Mouse (Mus musculus) left cerebral cortex, postnatal 25 days (tissue): ENCODE results near the gene Cops7a. TPM values are rescaled to one million over a fixed set of nuclear protein-coding genes. Genes with fewer than 3 reads are reported as not detected.
A peak's percentile ranks its signal among the peaks of the same experiment; 100 is the strongest.

ENCODE experiments used
- DNase-seq, 2 experiments: peaks; one replicate each; pipeline ENCODE4 v3.0.0; 2022; ENCODE audit warnings: low spot score in 2 of 2, mixed read lengths in 1 of 2
- intact Hi-C: fragments of 180-260 bp; cut with DNase I; formaldehyde crosslinking; loops from one replicate; pipeline ENCODE4 v1.15.1; 2025
- total RNA-seq, 2 experiments: library from RNA; stranded (reverse); gene quantifications; 2 replicates each; pipeline ENCODE4 v1.2.3; 2021

Gene Cops7a
- total RNA-seq, 2 experiments from 2014 or later = 149 to 163 TPM

GRCm38 (mm10) chr6:124965747-124966146, 409 bp upstream of the Cops7a start:
- DNase-seq = no peak
- intact Hi-C loops = no loop called here

DNA sequence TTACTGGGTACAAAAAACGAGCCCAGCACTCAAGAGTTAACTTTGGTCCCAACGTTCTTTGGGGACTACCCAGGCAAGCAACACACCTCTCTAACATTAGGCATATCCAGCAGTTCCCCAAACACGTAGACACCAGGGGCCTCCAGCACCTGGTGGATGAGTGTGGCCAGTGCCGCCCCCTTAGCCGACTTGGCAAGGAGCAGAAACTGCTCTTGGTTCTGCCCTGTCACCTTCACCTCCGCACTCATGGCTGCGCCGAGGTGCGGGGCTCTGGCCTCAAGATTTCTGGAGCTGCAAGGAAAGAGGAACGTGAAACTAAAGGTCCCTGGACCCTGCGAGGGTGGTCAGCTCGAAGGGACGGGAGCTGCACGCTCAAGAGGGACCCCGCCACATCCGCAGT, 700 bp downstream of the Cops7a start:
- DNase-seq = no peak

GRCm38 (mm10) chr6:124961021-124961420, 4.3 kb downstream of the Cops7a start:
- DNase-seq = no peak
- intact Hi-C loops = no loop called here

More for the DNA sequence above, 700 bp downstream of the Cops7a start:
- intact Hi-C loops = no loop called here

- intact Hi-C loops = no loop called here
- DNase-seq = no peak
Observed at GRCm38 (mm10) chr6:124959960-124960359, 5.4 kb downstream of the Cops7a start.

DNA sequence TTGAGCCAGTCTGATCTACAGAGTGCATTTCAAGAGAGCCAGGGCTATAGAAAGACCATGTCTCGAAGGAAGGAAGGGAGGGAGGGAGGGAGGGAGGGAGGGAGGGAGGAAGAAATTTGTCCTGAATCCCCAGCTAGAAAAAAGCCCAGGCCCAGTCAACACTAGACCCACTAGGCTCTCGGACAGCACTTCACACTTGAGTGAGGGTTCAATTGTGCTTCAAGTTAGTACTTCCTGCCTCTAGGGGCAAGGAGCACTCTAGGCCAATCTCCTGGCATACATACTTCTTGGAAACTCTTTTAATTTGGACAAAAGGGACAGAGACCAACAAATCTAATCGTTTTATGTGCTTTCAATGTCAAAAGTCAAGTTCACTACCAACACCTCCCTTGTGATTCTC, 7.2 kb downstream of the Cops7a start:
- no peak for DNase-seq
- intact Hi-C loops = no loop called here

DNA sequence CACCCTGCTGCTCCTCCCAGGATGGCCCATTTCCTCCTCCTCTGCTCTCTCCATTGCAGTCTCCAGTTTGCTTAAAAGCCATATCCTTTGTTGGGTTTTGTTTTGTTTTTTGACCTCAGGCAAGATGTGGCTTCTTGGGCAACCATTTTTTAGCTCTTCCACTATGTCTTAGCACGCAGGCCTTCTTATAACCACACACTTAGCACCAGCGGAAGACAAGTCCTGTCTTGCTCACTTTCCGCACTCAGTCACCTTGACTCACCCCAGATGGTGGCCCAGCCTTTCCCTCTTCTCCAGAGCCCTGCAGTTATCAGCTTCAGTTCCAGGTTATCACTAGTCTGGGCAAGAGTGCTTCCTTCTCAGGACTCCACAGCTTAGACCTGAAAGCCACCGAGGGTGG, 10.1 kb downstream of the Cops7a start:
- DNase-seq = no peak
- intact Hi-C loops = no loop called here

DNA sequence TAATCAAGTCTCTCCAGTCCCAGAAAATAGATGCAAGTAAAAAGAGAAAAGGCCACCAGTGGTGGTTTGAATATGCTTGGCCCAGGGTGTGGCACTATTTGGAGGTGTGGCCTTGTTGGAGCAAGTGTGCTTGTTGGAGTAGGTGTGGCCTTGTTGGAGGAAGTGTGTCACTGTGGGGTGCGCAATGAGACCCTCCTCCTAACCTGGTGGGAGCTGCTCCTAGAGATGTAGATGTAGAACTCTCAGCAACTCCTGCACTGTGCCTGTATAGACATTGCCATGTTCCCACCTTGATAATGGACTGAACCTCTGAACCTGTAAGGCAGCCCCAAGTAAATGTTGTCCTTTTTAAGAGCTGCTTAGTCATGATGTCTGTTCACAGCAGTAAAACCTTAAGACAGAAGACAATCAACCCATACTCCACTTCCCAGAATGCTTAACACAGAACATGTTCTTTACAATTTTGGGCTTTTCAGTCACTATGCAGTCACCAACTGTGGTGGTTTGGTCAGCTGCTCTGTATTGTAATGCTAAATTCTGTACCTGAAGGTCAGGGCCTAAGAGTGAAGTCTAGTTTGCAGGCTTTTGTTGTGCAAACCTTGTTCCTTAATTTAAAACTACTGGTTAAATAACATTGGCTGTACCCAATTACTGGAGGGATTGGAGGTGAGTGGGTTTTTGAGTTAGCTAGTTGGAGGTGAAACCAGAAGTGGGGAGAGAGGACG, 11.2 kb downstream of the Cops7a start:
- intact Hi-C loops = no loop called here
- no peak for DNase-seq

- intact Hi-C loops = no loop called here
- no peak for DNase-seq
Observed at GRCm38 (mm10) chr6:124943526-124943925, 21.8 kb downstream of the Cops7a start.

DNA sequence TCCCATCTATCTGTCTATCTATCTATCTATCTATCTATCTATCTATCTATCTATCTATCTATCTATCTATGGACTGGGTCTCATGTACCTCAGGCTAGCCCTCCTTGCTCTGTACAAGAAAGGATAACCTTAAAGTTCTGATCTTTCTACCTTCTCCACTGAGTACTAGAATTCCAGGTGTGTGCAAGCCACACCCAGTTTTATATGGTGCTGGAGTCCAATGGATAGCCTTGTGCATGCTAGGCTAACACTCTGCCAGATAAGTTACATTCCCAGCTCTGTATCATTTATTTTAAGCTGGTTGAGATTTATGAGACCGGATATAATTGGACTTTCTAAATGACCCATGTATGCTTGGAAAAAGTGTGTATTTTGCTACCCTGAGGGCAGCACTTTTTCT, 23.7 kb downstream of the Cops7a start:
- intact Hi-C loops = no loop called here
- DNase-seq = no peak

DNA sequence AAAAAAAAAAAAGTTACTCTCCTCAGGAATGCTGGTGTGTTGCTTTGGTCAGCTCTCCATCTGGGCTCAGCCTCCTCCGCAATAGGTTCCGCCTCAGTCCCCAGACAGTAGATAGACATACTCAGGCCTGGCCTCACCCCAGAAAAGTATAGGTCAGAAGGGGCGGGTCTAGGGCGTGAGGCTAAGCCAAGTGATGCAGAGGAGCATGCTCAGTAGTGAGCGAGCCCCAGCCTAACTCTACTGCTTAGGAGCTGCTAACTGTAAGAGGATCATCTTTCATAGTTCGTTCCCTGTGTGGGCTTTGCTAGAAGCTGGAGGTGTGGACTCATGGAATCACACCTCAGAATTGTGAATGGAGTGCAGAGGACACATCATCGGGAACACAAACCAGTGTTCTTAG, 26.8 kb downstream of the Cops7a start:
- no peak for DNase-seq
- intact Hi-C loops = no loop called here

DNA sequence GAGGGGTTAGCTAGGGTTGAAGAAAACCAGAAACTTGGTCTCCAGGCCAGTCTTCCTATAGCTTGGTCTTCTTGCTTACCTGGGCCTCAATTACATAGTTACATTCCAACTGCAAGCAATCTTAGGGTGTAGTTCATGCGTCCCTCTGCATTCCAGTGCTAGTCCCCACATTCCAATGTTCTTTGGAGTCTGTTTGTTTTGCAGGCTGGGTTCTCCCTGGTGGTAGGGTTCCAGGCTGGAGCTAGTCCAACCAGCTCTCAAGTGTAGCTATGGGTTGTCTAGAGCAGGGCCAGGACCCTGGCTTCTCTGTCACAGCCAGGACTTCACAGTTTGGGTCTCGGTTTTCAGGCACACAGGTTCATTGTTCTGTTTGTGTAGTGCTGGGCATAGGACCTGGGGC, 27.8 kb downstream of the Cops7a start:
- no peak for DNase-seq
- intact Hi-C loops = loop anchor here (2.0 kb wide), 1 partner anchor 59 kb away; the partner anchor contains the start of gene Pianp

- intact Hi-C loops = loop anchor here (2.0 kb wide), 1 partner anchor 60 kb away; the partner anchor contains the start of gene Pianp
- DNase-seq = no peak
Observed at GRCm38 (mm10) chr6:124936681-124937080, 28.7 kb downstream of the Cops7a start.

DNA sequence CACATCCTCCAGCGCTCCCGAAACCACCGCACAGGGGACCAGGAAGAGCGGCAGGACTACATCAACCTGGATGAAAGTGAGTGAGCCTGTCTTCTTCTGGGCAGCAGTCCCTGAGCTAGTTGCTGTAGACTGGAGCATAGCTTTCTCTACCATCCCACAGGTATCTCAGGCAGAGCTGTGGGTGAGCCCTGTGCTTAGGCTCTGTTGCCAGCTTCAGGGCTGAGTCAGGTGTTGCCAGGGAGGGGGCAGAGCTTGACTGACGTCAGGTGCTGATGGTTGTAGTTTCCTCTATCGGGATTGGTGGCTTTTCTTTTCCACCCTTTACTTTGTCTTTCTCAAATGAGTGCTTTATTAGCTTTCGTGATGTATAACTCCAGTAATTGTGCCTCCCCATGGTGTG, 30.7 kb downstream of the Cops7a start:
- intact Hi-C loops = loop anchor here (5.0 kb wide), 1 partner anchor 73 kb away; the partner anchor contains the start of gene Zfp384
- DNase-seq = peak in 1 of 2 experiments; percentile 44

GRCm38 (mm10) chr6:124933127-124933526, 32.2 kb downstream of the Cops7a start:
- no peak for DNase-seq
- intact Hi-C loops = loop anchor here (5.0 kb wide), 1 partner anchor 74 kb away; the partner anchor contains the start of gene Zfp384

DNA sequence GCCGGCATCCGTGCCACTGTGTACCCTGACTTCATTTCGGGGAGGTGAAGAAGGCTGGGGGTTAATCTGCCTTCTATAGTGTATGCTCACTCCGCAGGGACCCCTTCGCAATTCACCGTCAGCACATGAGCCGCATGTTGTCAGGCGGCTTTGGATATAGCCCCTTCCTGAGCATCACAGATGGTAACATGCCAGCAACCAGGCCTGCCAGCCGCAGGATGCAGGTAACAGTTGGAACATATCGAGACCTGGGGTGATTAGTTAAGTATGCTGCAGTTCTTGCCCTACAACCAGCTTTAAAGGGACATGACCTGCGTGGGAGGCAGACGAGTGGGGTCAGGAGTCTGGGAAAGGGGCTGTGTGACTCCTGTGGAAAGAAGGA, 33.0 kb downstream of the Cops7a start:
- DNase-seq = no peak
- intact Hi-C loops = loop anchor here (5.0 kb wide), 1 partner anchor 75 kb away; the partner anchor contains the start of gene Zfp384

- peak; percentile 54 to 70 for DNase-seq
Observed at GRCm38 (mm10) chr6:124931525-124932313, 33.6 kb downstream of the Cops7a start.

DNA sequence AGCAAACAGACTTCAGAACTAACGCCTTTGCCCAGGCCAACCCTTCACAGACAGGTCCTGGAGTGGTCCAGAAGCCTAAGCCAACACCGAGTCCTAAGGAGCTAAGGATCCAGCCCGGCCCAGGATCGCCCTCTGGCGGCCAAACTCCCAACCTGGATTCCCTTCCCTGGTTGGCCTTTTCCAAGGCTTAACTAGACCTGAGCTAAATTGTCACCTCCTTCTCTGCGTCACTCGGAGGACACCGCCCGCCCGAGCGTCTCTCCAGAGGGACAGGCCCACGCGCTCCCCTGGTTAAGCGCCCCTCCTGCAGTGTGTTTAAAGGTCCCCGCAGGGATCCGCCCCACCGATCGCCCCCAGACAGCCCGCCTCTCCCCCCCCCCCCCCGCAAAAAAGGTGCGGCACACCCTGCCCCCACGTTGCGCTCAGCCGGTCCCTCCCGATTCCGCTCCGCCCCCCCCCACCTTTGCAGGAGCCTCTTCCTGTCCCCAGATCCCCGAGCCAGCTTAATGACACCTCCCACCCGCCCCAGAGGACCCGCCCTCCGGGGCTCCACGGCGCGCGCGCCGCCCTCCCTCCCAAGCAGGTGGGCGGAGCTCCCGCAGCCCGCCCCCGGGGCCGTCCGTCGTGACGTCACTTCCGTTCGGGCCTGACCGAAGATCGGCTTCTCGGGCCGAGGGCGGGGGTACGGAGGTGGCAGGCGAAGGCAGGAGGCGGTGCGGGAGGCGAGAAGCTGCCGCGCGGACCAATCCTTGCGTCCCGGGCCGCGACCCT, 34.4 kb downstream of the Cops7a start, which contains the start of gene Mlf2:
Mlf2 (plus strand) TSS at position 633 of the 771 bp plus-strand sequence.
- DNase-seq = peak; percentile 97 to 99
- intact Hi-C loops = loop anchor here (1.0 to 5.0 kb wide), 5 partner anchors 13 to 76 kb away; partner anchors contain the start of genes P3h3 and Zfp384

More at GRCm38 (mm10) chr6:124931525-124932313, 33.6 kb downstream of the Cops7a start:
- intact Hi-C loops = loop anchor here (1.0 to 5.0 kb wide), 4 partner anchors 13 to 76 kb away; partner anchors contain the start of genes P3h3 and Zfp384

DNA sequence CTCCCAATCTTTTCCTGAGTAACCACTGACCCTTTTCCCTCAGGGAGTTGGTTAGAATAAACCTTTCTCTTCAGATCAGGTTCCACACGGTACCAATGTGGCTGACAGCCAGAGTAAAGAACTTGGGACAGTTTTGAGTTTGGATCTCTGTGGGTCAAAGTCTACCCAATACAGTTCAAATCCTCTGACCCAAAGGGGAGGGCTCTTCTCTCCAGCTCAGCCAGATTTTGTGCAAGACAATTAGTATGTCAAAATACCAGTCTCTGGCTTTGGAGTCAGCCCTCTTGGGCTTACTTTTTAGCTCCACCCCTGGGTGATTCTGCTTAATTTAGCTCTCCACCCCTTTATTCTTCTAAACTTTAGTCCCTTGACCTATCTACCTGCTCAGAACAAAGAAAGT, 35.1 kb downstream of the Cops7a start:
- DNase-seq = peak in 1 of 2 experiments; percentile 26
- intact Hi-C loops = loop anchor here (1.0 to 5.0 kb wide), 2 partner anchors 26 to 77 kb away; partner anchors contain the start of gene Zfp384

- intact Hi-C loops = no loop called here
- no peak for DNase-seq
Observed at GRCm38 (mm10) chr6:124925941-124926340, 39.4 kb downstream of the Cops7a start.
